Mouse (Mus musculus) neutrophil, adult 65 days (primary cell): ENCODE data around the gene Gpam. TPM values are rescaled to one million over a fixed set of nuclear protein-coding genes. Genes with fewer than 3 reads are reported as not detected.

ENCODE experiments used
- total RNA-seq: library from RNA; stranded (reverse); gene quantifications from 2 replicates; pipeline ENCODE4 v1.2.4, GENCODE M21; 2023

The Gpam gene
- total RNA-seq = 2.5 and 3.3 TPM in 2 replicates

GRCm38 (mm10) chr19:55127072-55127718 is at the start of gene Gpam:
Gpam (minus strand) TSS chr19:55127238.

Other genes with a start within 250 kb of the Gpam start
- not detected in 2 replicates for gene Tectb, start 53.5 kb upstream of the Gpam start, total RNA-seq
- gene Gucy2g, start 114.0 kb upstream of the Gpam start, total RNA-seq = not detected in 2 replicates
- gene Acsl5, start 124.7 kb upstream of the Gpam start, total RNA-seq = 45.4 and 51.4 TPM in 2 replicates
- 18.9 and 24.2 TPM in 2 replicates for gene Zdhhc6, start 188.8 kb upstream of the Gpam start, total RNA-seq
- gene Vti1a, start 189.1 kb upstream of the Gpam start, total RNA-seq = 36.4 and 53.6 TPM in 2 replicates